Mouse (Mus musculus) brain, adult 2 months (tissue): Measurements from ENCODE around the gene Ttll5.

Experiments
- DNase-seq: peaks from one replicate; pipeline ENCODE4 v3.0.0; 2011; ENCODE audit warnings: low read depth, low spot score

Gene Ttll5

GRCm38 (mm10) chr12:85928513-85928912 is 104.1 kb downstream of the Ttll5 start:
- no peak for DNase-seq

GRCm38 (mm10) chr12:85929711-85930110 is 105.3 kb downstream of the Ttll5 start:
- DNase-seq, result no peak

GRCm38 (mm10) chr12:85930713-85931112 is 106.3 kb downstream of the Ttll5 start:
- peak; percentile 66 for DNase-seq

- no peak for DNase-seq
Observed at GRCm38 (mm10) chr12:85933241-85933640, 108.8 kb downstream of the Ttll5 start.

GRCm38 (mm10) chr12:85937384-85937783 is 112.9 kb downstream of the Ttll5 start:
- DNase-seq, result no peak

- DNase-seq, result no peak
Observed at GRCm38 (mm10) chr12:85943456-85943855, 119.0 kb downstream of the Ttll5 start.

- DNase-seq, result no peak
Observed at GRCm38 (mm10) chr12:85944419-85944818, 120.0 kb downstream of the Ttll5 start.

GRCm38 (mm10) chr12:85947161-85947560 is 122.7 kb downstream of the Ttll5 start:
- DNase-seq, result no peak

- DNase-seq, result no peak
Observed at GRCm38 (mm10) chr12:85949667-85950066, 125.2 kb downstream of the Ttll5 start.

- DNase-seq, result no peak
Observed at GRCm38 (mm10) chr12:85950371-85950770, 125.9 kb downstream of the Ttll5 start.

GRCm38 (mm10) chr12:85951036-85951435 is 126.6 kb downstream of the Ttll5 start:
- DNase-seq, result no peak

- no peak for DNase-seq
Observed at GRCm38 (mm10) chr12:85951822-85952221, 127.4 kb downstream of the Ttll5 start.

- peak; percentile 79 for DNase-seq
Observed at GRCm38 (mm10) chr12:85952349-85952748, 127.9 kb downstream of the Ttll5 start.

- DNase-seq, result peak; percentile 49
Observed at GRCm38 (mm10) chr12:85954167-85954566, 129.7 kb downstream of the Ttll5 start.

- DNase-seq, result no peak
Observed at GRCm38 (mm10) chr12:85955062-85955461, 130.6 kb downstream of the Ttll5 start.

- DNase-seq, result no peak
Observed at GRCm38 (mm10) chr12:85955690-85956089, 131.2 kb downstream of the Ttll5 start.

- DNase-seq, result peak; percentile 96
Observed at GRCm38 (mm10) chr12:85956251-85956650, 131.8 kb downstream of the Ttll5 start.

GRCm38 (mm10) chr12:85958460-85958859 is 134.0 kb downstream of the Ttll5 start:
- DNase-seq, result no peak

GRCm38 (mm10) chr12:85959822-85960501 is 135.5 kb downstream of the Ttll5 start:
- DNase-seq, result peak; percentile 71

- DNase-seq, result no peak
Observed at GRCm38 (mm10) chr12:85960699-85961098, 136.2 kb downstream of the Ttll5 start.

- DNase-seq, result peak; percentile 45
Observed at GRCm38 (mm10) chr12:85963160-85963559, 138.7 kb downstream of the Ttll5 start.

- no peak for DNase-seq
Observed at GRCm38 (mm10) chr12:85963699-85964098, 139.2 kb downstream of the Ttll5 start.

GRCm38 (mm10) chr12:85964436-85964835 is 140.0 kb downstream of the Ttll5 start:
- DNase-seq, result no peak

- DNase-seq, result no peak
Observed at GRCm38 (mm10) chr12:85967812-85968211, 143.4 kb downstream of the Ttll5 start.
